Mouse (Mus musculus): ENCODE data around the gene 2010111I01Rik. TPM values are rescaled to one million over a fixed set of nuclear protein-coding genes. Genes with fewer than 3 reads are reported as not detected.
"Not testable (repeated sequence)": the region's sequence is repeated elsewhere in the genome, so short reads cannot be mapped to it uniquely, and the experiment has no call there.

The 2010111I01Rik gene
- 10 to 100 TPM; 70.2 to 83.1 TPM for total RNA-seq (2021)
- long read RNA-seq, partial matches to known transcripts = 5 of 22 reads
- long read RNA-seq, other reads (novel, unspliced or antisense) = 9 of 22 reads

DNA sequence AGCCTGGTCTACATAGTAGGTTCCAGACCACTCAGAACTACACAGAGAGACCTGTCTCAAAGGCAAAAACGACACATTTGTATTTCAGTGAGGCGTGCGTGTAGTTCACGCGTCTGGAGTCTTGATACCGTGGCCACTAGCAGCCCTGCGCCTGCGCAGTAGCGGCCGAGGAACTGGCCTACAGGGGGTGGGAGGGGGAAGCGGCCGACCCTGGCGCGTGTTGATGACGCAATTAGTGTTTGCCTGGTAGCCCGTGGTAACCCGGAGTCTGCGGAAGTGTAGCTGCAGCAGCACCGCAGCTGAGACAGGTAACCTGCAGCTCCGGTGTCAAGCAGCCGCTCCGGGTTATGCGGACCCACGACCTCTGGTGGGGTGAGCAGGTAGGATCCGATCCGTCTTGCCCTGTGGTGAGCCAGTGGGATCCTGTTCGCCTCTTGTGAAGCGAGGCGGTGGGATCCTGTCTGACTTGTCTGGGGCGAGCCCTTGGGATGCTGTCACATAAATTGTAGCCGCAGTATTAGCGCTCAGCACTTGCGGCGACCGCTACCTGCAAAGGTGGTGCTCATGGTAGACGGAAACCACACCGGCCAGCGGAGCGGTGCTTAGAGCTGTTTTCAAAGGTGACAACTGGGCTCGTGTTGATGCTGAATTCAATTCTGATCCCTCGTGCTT, at the start of gene 2010111I01Rik:
2010111I01Rik (plus strand) TSS at position 254 of the 672 bp plus-strand sequence.
- DNase-seq (ENCODE audit: low spot score in 2 of 2) = peak; percentile 93 to 99

- DNase-seq (ENCODE audit: low spot score in 2 of 2) = no peak
Measured at GRCm38 (mm10) chr13:62916675-62917074, 48.0 kb upstream of the 2010111I01Rik start.

GRCm38 (mm10) chr13:62917416-62918110, 47.1 kb upstream of the 2010111I01Rik start:
- no peak for DNase-seq (ENCODE audit: low spot score in 2 of 2)

- peak; percentile 66 to 86 for DNase-seq (ENCODE audit: low spot score in 2 of 2)
Measured at GRCm38 (mm10) chr13:62919647-62920341, 44.9 kb upstream of the 2010111I01Rik start.

DNA sequence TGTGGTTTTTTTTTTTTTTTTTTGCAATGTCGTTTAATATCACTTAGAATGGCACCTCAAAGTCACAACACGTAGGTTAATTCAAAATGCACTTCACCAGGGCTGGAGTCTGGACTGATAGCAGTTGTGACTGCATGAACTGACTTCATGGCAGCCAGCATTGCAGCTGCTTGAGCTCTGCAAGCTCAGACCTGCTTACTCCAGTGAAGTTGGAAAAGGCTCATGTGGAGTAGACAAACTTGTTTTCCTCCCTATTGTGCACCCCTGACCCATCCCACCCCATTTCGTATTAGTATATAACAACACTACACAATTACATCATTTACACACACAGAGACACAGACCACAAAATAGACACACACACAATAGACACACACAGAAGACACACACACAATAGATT, 42.0 kb upstream of the 2010111I01Rik start:
- no peak for DNase-seq (ENCODE audit: low spot score in 2 of 2)

DNA sequence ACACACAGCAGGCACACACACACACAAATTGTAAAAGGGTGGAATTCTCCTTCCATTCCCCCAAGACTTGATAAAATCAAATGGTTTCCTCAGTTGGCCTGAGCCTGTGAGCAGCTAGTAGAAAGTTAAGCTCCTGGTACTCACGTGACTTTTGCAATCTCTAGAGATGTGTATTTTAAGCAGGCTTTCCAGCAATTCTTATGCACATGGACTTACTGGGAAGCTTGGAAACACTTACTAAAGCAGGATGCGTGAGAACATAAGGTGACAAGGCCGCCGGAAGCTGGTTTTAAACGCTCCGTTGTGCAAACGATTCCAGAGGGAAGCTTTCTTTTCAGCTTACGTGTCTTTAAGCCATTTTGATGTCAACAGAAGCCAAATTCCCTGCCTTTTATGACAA, 41.5 kb upstream of the 2010111I01Rik start:
- no peak for DNase-seq (ENCODE audit: low spot score in 2 of 2)

DNA sequence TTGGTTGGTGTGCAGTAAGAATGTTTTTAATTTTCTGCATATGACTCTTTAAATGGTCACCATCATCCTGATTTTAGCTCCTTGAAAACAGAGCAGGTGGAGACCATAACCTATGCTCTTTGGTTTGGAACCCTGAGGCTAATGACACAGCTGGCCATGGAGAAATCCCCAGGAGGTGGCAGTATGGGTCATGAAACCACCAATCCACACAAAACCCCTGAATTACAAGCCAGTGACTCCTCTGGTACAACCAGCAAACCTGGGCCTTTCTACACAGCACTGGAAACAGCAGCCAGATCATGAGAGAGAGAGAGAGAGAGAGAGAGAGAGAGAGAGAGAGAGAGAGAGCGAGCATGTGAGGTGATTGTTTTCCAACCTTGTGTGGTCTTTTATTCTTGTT, 38.2 kb upstream of the 2010111I01Rik start:
- DNase-seq (ENCODE audit: low spot score in 2 of 2) = peak in 1 of 2 experiments; percentile 70

DNA sequence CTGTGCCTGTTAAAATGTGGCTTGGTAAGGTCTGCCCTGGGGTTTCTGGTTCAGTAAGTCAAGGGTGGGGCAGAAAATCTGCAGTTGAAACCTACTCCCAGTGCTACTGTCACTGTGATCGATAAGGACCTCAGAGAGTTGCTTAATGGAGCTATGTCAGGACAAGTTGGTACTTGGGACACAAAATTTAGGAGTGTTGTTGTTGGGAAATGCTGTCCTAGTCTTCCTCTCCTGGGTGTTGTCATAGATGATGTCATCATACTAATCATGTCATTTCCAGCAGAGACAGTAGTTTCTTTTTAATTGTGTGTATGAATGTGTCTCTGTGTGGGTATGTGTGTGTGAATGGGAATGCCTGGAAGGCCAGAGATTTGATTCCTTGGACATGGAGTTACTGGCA, 37.2 kb upstream of the 2010111I01Rik start:
- DNase-seq (ENCODE audit: low spot score in 2 of 2) = no peak

DNA sequence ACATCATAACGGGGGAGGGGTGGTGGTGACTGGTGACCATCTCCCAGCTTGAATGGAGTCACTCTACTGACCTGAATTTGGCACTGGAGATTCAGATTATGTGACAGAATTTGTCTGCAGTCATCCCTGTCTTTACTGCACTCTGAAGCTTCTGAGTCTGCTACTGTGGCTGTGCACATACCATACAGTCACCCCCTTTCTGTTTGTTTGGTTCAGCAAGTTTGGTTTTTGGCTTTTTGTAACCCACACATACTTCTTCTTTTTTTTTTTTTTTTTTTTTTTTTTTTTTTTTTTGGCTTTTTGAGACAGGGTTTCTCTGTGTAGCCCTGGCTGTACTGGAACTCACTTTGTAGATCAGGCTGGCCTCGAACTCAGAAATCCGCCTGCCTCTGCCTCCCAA, 35.5 kb upstream of the 2010111I01Rik start:
- DNase-seq (ENCODE audit: low spot score in 2 of 2) = not testable (repeated sequence)

DNA sequence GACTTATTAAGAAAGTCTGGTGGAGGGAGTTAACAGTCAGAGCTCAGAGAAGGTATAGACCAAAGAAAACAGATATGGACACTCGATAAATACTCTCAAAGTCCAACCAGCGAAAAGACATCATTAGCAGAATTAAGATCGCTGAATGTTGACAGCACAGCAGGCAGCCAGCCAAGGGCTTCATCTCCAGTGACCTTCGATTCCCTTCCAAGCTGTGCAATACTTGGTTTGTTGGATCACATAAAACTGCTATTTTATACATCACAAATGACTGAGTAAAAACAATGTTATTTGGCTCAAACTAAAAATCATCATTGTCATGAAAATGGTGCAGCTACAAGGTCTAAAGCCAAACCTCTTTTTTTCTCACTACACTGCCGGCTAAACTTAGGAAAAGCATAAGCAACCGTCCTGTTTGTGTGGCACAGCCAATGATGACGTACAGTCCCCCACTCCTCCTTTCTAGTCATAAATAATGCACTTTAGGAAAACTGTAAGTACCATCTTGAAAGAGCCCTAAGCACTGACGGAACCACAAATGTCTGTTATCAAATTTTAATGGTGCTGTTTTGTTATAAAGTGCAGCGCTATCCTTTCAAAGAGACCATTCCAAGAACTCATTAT, 34.8 kb upstream of the 2010111I01Rik start:
- DNase-seq (ENCODE audit: low spot score in 2 of 2) = no peak

DNA sequence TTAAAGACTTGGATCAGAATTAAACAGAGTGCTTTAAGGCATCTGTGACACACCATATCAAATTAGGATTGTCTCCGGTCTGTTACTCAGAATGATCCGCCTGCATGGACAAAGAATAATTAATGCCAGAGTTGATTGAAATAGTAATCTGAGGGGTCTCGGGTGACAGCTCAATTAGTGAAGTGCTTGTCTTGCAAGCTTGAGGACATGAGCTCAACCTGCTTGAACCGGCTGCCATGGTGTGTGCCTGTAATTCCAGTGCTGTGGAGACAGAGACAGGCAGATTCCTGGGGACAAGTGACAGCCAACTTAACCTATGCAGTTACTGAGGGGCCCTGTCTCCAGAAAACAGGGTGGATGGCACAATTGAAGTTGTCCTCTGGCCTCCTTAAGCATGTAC, 32.2 kb upstream of the 2010111I01Rik start:
- DNase-seq (ENCODE audit: low spot score in 2 of 2) = no peak

DNA sequence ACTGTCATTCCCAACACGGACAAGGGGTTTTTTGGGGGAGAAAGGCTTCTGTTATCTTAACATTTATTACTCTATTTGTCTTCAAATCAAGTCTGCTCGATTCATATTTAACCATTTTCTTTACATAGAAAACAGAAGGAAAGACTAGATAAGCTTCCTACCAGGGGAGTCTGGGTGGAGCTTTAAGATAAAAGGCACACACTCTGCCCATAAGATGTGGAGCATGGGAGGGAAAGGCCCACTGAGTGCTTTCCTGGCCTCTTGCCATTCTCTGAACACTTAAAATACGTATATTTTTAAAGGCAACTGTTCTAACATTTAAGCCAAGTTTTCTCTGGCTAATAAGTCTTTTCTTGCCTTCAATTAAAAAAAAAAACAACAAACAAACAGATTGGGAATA, 25.3 kb upstream of the 2010111I01Rik start:
- DNase-seq (ENCODE audit: low spot score in 2 of 2) = no peak

GRCm38 (mm10) chr13:62939797-62940196, 24.9 kb upstream of the 2010111I01Rik start:
- DNase-seq (ENCODE audit: low spot score in 2 of 2) = no peak

DNA sequence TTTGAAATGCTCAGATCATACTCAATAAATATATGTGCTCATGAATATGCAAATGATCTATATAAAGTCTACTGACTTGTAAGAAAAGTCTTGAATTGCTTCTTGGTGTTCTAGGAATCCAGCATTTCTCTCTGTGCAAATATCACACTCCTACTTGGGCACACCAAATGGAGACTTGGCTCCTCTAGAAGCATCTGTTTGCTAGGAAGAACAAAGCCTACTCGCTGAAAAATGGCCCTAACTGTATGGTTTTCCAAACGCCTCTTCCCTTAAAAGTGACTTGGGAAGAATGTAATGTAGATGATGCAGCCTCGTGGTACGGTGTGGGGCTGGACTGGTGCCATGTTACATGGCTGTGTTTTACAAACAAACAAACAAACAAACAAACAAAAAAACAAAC, 24.0 kb upstream of the 2010111I01Rik start:
- DNase-seq (ENCODE audit: low spot score in 2 of 2) = peak; percentile 14 to 69

DNA sequence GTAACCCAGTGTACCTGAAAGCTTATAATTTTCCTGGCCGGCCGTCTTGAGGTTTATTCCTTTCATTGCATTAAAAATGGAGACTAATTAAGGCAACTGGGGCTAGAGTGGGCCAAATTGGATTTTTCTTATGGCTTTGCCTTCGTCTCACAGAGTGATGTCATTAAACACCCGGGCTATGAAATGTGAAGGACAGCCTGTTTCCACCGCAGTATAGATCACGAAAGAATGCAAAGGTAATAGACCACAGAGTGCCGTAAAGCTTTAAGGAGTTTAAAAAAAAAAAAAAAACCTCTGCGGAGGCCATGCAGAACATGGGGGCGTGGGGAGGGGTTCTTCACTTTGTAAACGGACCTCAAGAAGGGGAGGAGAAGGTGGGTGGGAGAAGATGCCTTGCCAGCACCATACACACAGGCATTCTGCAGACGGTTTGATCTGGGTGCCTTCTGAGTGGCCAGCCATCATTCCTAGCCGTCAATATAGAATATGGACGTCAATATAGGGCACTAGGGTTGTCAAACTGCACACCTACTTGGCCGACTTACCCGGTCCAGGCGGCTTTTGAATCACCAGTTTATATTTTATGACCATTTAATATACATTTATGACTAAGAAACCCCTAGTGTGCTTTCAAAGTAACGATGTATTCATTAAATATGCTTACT, 23.2 kb upstream of the 2010111I01Rik start:
- no peak for DNase-seq (ENCODE audit: low spot score in 2 of 2)

DNA sequence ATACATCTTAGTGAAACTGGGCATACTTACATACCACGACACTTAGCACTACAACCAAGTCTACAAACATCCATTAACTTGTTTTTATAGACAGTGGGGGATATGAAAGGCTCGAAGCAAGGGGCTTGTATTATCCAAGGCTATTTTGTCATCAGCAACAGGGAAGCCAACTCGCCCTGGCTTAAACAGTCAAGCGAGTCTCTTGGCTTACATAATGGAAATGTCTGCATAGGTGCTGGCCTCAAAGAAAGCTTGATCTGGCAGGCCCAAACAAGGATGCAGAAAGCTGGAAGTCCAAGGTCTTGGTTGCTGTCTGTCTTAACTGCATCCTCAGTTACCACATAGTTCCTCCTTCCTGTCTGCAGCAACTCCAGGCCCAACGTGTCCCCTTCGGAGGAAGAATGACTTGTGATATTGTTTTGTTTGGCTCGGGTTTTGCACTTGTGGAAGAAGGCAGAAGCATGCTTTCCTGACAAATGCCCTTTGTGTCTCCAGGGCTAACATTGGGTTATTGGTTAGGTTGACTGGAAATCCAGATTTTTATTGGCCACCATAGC, 21.3 kb upstream of the 2010111I01Rik start:
- DNase-seq (ENCODE audit: low spot score in 2 of 2) = no peak

GRCm38 (mm10) chr13:62944109-62944508, 20.6 kb upstream of the 2010111I01Rik start:
- DNase-seq (ENCODE audit: low spot score in 2 of 2) = no peak

GRCm38 (mm10) chr13:62949560-62950188, 15.0 kb upstream of the 2010111I01Rik start:
- no peak for DNase-seq (ENCODE audit: low spot score in 2 of 2)

DNA sequence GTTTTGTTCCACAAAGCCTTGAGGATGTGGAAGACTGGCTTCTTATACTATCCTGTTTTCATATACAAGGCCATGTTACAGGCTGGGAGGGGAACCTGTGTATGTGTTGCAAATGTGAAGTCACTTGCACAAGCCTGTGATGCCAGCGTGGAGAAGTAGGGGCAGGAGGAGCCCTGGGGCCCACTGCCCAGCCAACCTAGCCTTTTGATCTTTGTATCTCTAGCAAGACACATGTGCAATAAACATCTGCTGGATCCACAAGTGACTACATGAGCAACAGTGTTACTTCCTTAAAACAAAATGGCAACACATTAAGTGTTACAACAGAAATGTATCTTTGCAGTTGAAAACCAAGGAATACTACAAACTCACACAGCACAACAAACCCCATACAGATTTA, 13.1 kb upstream of the 2010111I01Rik start:
- DNase-seq (ENCODE audit: low spot score in 2 of 2) = no peak

GRCm38 (mm10) chr13:62952047-62952446, 12.6 kb upstream of the 2010111I01Rik start:
- no peak for DNase-seq (ENCODE audit: low spot score in 2 of 2)
